Mouse (Mus musculus) liver, adult 2 months (tissue): Measurements from ENCODE around the gene Pbx2.

Source experiments
- CTCF ChIP-seq: fragments of 200-500 bp; IDR thresholded peaks from 2 replicates; pipeline ENCODE4 v1.5.1; 2011; ENCODE audit warnings: low read depth, low read length, control low read depth
- POLR2A ChIP-seq: fragments of 200-500 bp; IDR thresholded peaks from 2 replicates; pipeline ENCODE4 v1.6.1; 2011; ENCODE audit warnings: low read length, control low read depth; ENCODE audit not compliant: insufficient read depth; ENCODE audit errors: extremely low read depth

DNA sequence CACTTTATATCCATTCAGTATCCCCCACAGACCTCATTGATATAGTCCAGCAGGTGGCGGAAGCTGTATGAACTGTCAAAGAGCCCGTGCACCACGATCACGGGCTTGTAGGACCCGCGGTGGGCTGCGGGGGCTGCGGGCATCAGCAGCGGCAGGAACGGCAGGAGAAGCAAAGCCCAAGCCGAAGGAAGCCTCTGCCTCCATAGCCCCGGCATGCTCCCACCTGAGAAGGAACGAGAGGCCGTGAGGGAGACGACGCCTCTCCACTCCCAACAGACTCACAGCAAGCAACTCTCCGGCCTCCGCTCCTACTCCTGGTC lies 35.7 kb downstream of the Pbx2 start:
- TF ChIP-seq POLR2A (no peak), CTCF (peak; percentile 22; the same call in 1 of the 2 replicates)
